Mouse (Mus musculus) layer of hippocampus, adult 8-10 months (tissue): Measurements from ENCODE around the gene Tas2r126. TPM values are rescaled to one million over a fixed set of nuclear protein-coding genes. Genes with fewer than 3 reads are reported as not detected.
"Not testable (repeated sequence)": the region's sequence is repeated elsewhere in the genome, so short reads cannot be mapped to it uniquely, and the experiment has no call there.

Source experiments
- DNase-seq, 2 experiments: peaks; one replicate each; pipeline ENCODE4 v3.0.0; 2022; ENCODE audit warnings: low spot score in 2 of 2
- total RNA-seq, 4 experiments: library from RNA; stranded (reverse); gene quantifications; 2 replicates each; pipeline ENCODE4 v1.2.4; 2022

The Tas2r126 gene
- not detected for total RNA-seq

GRCm38 (mm10) chr6:42434446-42434845 is at the start of gene Tas2r126:
Gene Tas2r126, plus strand, starts transcription at chr6:42434535.
- DNase-seq: no peak

- DNase-seq: no peak
Measured at GRCm38 (mm10) chr6:42385635-42386034, 48.7 kb upstream of the Tas2r126 start.

GRCm38 (mm10) chr6:42391796-42392330 is 42.5 kb upstream of the Tas2r126 start:
- no peak for DNase-seq

GRCm38 (mm10) chr6:42395960-42396809 is 38.1 kb upstream of the Tas2r126 start:
- DNase-seq: no peak

GRCm38 (mm10) chr6:42397041-42397657 is 37.2 kb upstream of the Tas2r126 start:
- no peak for DNase-seq

GRCm38 (mm10) chr6:42398285-42398684 is 36.0 kb upstream of the Tas2r126 start:
- DNase-seq: no peak

GRCm38 (mm10) chr6:42398998-42399397 is 35.3 kb upstream of the Tas2r126 start:
- DNase-seq: no peak

GRCm38 (mm10) chr6:42399938-42400337 is 34.4 kb upstream of the Tas2r126 start, which contains the start of gene Tas2r143:
Gene Tas2r143, plus strand, starts transcription at chr6:42400238.
- no peak for DNase-seq

- no peak for DNase-seq
Measured at GRCm38 (mm10) chr6:42405134-42405533, 29.2 kb upstream of the Tas2r126 start, which contains the start of gene Tas2r135. Gene Tas2r135, plus strand, starts transcription at chr6:42405434.

- DNase-seq: no peak
Measured at GRCm38 (mm10) chr6:42419443-42419842, 14.9 kb upstream of the Tas2r126 start.

- DNase-seq: no peak
Measured at GRCm38 (mm10) chr6:42421439-42421838, 12.9 kb upstream of the Tas2r126 start.

- no peak for DNase-seq
Measured at GRCm38 (mm10) chr6:42424472-42424871, 9.9 kb upstream of the Tas2r126 start.

- DNase-seq: no peak
Measured at GRCm38 (mm10) chr6:42426337-42426736, 8.0 kb upstream of the Tas2r126 start.

GRCm38 (mm10) chr6:42433554-42433953 is 781 bp upstream of the Tas2r126 start:
- DNase-seq: no peak

- no peak for DNase-seq
Measured at GRCm38 (mm10) chr6:42435490-42435889, 1.2 kb downstream of the Tas2r126 start.

GRCm38 (mm10) chr6:42441395-42441794 is 7.1 kb downstream of the Tas2r126 start:
- no peak for DNase-seq

GRCm38 (mm10) chr6:42444491-42444890 is 10.2 kb downstream of the Tas2r126 start:
- DNase-seq: no peak

- DNase-seq: no peak
Measured at GRCm38 (mm10) chr6:42447381-42447780, 13.0 kb downstream of the Tas2r126 start.

GRCm38 (mm10) chr6:42465096-42465495 is 30.8 kb downstream of the Tas2r126 start, which contains the start of gene Olfr458:
Gene Olfr458, minus strand, starts transcription at chr6:42465196.
- DNase-seq: no peak

GRCm38 (mm10) chr6:42470542-42470941 is 36.2 kb downstream of the Tas2r126 start:
- no peak for DNase-seq

GRCm38 (mm10) chr6:42471298-42471697 is 37.0 kb downstream of the Tas2r126 start:
- DNase-seq: not testable (repeated sequence)

- no peak for DNase-seq
Measured at GRCm38 (mm10) chr6:42476235-42476634, 41.9 kb downstream of the Tas2r126 start, which contains the start of gene Olfr457. Gene Olfr457, minus strand, starts transcription at chr6:42476335.
